Mouse (Mus musculus) kidney, postnatal 0 days (tissue): ENCODE measurements around the gene Gm4767. TPM values are rescaled to one million over a fixed set of nuclear protein-coding genes. Genes with fewer than 3 reads are reported as not detected.
"Not testable (repeated sequence)": the region's sequence is repeated elsewhere in the genome, so short reads cannot be mapped to it uniquely, and the experiment has no call there.

ENCODE experiments used
- ATAC-seq: fragments of 200-750 bp; cut with Nextera tagmentation; replicated peaks from 2 replicates; pipeline ENCODE4 v1.8.0; 2017; ENCODE audit warnings: low read depth, moderate number of reproducible peaks, moderate TSS enrichment, moderate library complexity; ENCODE audit not compliant: low FRiP score
- DNase-seq: peaks from one replicate; pipeline ENCODE4 v3.0.0-alpha.2; 2016; ENCODE audit warnings: low spot score
- H3K27ac ChIP-seq: fragments of 300-500 bp; sonication (generic); 2 replicates; pipeline ENCODE4 v1.5.1; 2014; ENCODE audit warnings: mild to moderate bottlenecking
- H3K27me3 ChIP-seq: fragments of 300-500 bp; sonication (generic); 2 replicates; pipeline ENCODE4 v1.6.1; 2014; ENCODE audit warnings: low read length, mixed read lengths; ENCODE audit not compliant: insufficient read depth
- H3K36me3 ChIP-seq: fragments of 300-500 bp; sonication (generic); 2 replicates; pipeline ENCODE4 v1.6.1; 2014; ENCODE audit warnings: low read length, mixed read lengths; ENCODE audit not compliant: insufficient read depth
- H3K4me1 ChIP-seq: fragments of 300-500 bp; sonication (generic); replicated peaks from 2 replicates; pipeline ENCODE4 v1.6.1; 2014; ENCODE audit warnings: antibody characterized with exemption, low read length, mixed read lengths; ENCODE audit not compliant: insufficient read depth
- H3K4me2 ChIP-seq: fragments of 300-500 bp; sonication (generic); 2 replicates; pipeline ENCODE4 v1.6.1; 2014; ENCODE audit warnings: mild to moderate bottlenecking, low read length, moderate library complexity, mixed read lengths
- H3K4me3 ChIP-seq: fragments of 300-500 bp; sonication (generic); replicated peaks from 2 replicates; pipeline ENCODE4 v1.5.1; 2014; ENCODE audit warnings: low read depth, low read length
- H3K9ac ChIP-seq: fragments of 300-500 bp; sonication (generic); 2 replicates; pipeline ENCODE4 v1.6.1; 2014; ENCODE audit warnings: low read depth, low read length
- H3K9me3 ChIP-seq: fragments of 300-500 bp; sonication (generic); replicated peaks from 2 replicates; pipeline ENCODE4 v1.6.1; 2016; ENCODE audit warnings: low read length, inconsistent platforms, mixed read lengths
- WGBS: fragments of 180-500 bp; shearing (Covaris S2); extraction: QIAGEN DNeasy Blood & Tissue Kit; methylation state at CpG from one replicate; pipeline ENCODE4 v1.1.7; 2014; 5-methylcytosine and 5-hydroxymethylcytosine counted together
- polyA plus RNA-seq: library from polyadenylated mRNA; unstranded; fragments of >200 nt; fragmentation: Nextera tagmentation; extraction: Ambion mirVana; gene quantifications from 2 replicates; pipeline ENCODE4 v1.2.1, GENCODE M21; 2015

Gm4767 gene
- polyA plus RNA-seq = 2.4 and 2.5 TPM in 2 replicates

DNA sequence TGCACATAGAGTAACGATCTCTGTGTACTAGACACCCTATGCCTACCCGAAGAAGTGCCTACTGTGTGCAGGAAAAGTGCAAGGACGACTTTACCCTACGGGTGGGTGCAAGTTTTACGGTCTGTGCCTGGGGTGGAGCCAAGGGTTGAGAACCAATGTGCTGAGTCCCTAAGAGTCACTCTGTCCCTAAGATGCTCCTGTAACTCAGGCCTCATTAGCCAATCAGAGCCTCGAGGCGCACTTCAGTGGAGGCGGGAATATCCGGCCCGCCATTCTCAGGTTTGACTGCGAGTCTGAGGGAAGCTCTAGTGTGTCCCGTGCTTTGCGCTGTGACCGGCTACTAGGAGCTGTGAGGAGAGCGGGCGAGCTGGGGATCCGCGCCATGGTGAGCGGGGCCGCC lies at the start of gene Gm4767:
Gene Gm4767 (plus strand): TSS at position 288 of the 400 bp plus-strand sequence.
- H3K4me2 ChIP-seq, H3K9me3 ChIP-seq, H3K27me3 ChIP-seq, H3K9ac ChIP-seq, DNase-seq, H3K36me3 ChIP-seq, H3K27ac ChIP-seq, H3K4me3 ChIP-seq, ATAC-seq, H3K4me1 ChIP-seq: not testable (repeated sequence)
- 24% methylated on average over 12 of the region's 20 CpGs for WGBS

DNA sequence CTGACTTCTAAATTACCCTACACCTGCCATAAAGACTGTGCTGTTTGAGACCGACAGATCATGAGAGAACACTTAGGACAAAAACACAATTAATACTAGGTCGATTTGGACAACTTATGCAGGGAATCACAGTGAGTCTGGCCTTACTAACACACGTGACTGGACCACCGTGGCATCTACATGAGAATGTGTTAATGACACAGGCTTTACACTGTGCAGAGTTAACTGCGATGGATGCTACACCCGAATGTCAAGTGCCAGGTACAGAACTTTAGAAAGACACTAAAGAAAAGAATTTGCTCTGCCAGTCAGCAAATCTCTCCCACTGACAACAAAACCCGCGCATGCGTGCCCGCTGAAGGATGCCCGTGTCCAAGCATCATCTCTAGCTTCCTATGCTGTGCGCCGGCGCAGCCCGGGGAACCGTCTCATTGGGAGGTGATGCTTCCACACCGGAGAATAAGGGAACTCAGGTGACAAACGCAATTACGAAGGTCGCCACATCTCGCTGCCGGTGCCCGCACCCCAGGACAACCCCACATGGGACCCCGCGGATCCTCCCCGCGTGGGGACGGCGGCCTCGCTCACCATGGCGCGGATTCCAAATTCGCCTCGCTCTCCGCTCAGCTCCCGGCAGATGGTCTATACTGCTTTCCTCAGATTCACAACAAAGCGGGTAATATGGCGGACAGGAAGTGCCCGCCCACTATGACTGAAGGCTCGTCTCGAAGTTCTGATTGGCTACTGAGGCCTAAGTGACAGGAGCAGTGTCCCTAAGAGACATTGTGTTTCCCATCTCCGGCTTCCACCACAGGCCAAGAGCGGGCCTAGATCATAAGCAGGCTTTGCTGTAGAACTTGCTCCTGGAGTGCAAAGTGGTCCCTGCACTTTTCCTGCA lies 41.2 kb upstream of the Gm4767 start, which contains the start of gene Gm3055:
Gene Gm3055 (minus strand): TSS at position 656 of the 898 bp plus-strand sequence.
- ATAC-seq = peak; percentile 95

DNA sequence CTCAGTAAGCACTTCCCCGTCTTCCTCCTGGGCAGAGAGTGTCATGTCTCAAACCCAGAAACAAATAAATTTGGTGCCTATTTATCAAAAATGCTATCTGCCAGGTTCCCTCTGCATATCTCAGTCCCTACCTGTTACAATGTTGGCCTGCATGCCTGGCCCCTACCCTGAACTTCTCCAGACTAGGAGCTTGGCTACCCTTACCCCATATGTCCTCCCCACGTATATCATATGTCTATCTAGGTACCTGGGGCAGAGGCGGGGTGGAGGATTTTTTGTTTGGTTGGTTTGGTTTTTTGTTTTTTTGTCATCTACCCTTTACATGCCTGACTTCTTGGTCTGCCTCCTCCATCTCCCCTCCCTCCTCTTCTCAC lies 40.6 kb upstream of the Gm4767 start:
- not testable (repeated sequence) for H3K9me3 ChIP-seq, H3K36me3 ChIP-seq, H3K4me1 ChIP-seq, DNase-seq, H3K9ac ChIP-seq, H3K4me2 ChIP-seq, H3K4me3 ChIP-seq, H3K27me3 ChIP-seq, H3K27ac ChIP-seq
- ATAC-seq = peak; percentile 13; the same call in 1 of the 2 replicates
- no CpG with 5 or more reads among the region's 3 CpGs for WGBS

More for the DNA sequence above, 41.2 kb upstream of the Gm4767 start, which contains the start of gene Gm3055:
- not testable (repeated sequence) for DNase-seq, H3K36me3 ChIP-seq, H3K27me3 ChIP-seq, H3K27ac ChIP-seq, H3K9ac ChIP-seq, H3K4me3 ChIP-seq, H3K4me1 ChIP-seq, H3K4me2 ChIP-seq, H3K9me3 ChIP-seq
- no CpG with 5 or more reads among the region's 43 CpGs for WGBS

DNA sequence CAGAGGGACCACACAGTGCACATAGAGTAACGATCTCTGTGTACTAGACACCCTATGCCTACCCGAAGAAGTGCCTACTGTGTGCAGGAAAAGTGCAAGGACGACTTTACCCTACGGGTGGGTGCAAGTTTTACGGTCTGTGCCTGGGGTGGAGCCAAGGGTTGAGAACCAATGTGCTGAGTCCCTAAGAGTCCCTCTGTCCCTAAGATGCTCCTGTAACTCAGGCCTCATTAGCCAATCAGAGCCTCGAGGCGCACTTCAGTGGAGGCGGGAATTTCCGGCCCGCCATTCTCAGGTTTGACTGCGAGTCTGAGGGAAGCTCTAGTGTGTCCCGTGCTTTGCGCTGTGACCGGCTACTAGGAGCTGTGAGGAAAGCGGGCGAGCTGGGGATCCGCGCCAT lies 34.2 kb downstream of the Gm4767 start:
- not testable (repeated sequence) for H3K4me3 ChIP-seq, DNase-seq, H3K4me2 ChIP-seq, H3K27ac ChIP-seq, H3K36me3 ChIP-seq, ATAC-seq, H3K4me1 ChIP-seq, H3K27me3 ChIP-seq, H3K9me3 ChIP-seq, H3K9ac ChIP-seq
- no CpG with 5 or more reads among the region's 18 CpGs for WGBS

DNA sequence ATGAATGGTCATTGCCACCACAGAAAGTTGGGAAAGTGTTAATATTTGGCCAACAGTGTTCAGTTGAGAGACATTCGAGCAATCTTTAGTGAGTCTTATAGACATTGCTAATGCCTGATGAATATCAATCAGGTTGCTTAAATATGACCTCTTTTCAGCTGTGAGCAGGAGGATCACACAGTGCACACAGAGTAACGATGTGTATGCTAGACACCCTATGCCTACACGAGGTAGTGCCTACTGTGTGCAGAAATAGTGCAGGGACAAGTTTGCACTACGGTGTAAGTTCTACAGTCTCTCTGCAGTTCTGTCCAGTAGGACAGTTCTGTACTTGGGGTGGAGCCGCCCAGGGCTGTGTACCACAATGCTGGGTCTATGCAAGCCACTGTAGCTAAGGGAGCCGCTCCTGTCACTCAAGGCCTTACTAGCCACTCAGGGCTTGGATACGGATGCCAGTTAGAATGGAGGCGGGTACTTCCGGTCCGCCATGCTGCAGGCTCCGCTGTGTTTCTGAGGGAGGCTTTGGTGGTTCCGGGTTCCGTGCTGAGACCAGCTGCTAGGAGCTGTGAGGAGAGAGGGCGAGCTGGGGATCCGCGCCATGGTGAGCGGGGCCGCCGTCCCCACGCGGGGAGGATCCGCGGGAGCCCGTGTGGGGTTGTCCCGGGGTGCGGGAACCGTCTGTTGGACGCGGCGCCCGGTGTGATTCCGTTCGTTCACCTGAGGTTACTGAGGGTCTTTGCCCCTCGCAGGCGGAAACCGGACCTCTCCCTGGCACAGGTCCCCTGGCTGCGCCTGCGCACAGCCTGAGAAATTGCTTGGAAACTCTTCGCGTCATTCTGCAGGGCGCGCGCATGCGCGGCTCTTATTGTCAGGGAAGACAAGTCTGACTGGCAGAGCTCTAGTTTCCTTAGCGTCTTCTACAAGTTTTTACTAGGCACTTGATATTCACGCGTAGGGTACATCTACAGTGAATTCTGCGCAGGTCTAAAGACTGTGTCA lies 51.7 kb downstream of the Gm4767 start, which contains the start of gene Gm32687:
Gene Gm32687 (plus strand): TSS at position 526 of the 999 bp plus-strand sequence.
- H3K4me2 ChIP-seq, H3K36me3 ChIP-seq, DNase-seq, H3K27me3 ChIP-seq, H3K9me3 ChIP-seq, H3K4me3 ChIP-seq, H3K27ac ChIP-seq, H3K4me1 ChIP-seq, H3K9ac ChIP-seq: not testable (repeated sequence)
- ATAC-seq = peak; percentile 100
- 35% methylated on average over 3 of the region's 49 CpGs for WGBS

Other genes with a start within 250 kb of the Gm4767 start
- 29.2 and 30.8 TPM in 2 replicates for gene Tle2, start 237.6 kb upstream of the Gm4767 start, polyA plus RNA-seq
- gene Tle6, start 211.1 kb upstream of the Gm4767 start, polyA plus RNA-seq = 7.3 and 9.4 TPM in 2 replicates
- gene BC025920, start 205.9 kb upstream of the Gm4767 start, polyA plus RNA-seq = 0.33 and 0.37 TPM in 2 replicates
- 27.0 and 27.5 TPM in 2 replicates for gene Sirt6, start 184.4 kb upstream of the Gm4767 start, polyA plus RNA-seq
- gene Ankrd24, start 183.6 kb upstream of the Gm4767 start, polyA plus RNA-seq = 10.2 and 10.7 TPM in 2 replicates
- 4.0 TPM in 2 replicates for gene Gm10778, start 163.1 kb upstream of the Gm4767 start, polyA plus RNA-seq
- 12.5 and 17.2 TPM in 2 replicates for gene Zfp433, start 107.4 kb upstream of the Gm4767 start, polyA plus RNA-seq
- gene Gm3055, start 41.0 kb upstream of the Gm4767 start, polyA plus RNA-seq = 7.3 and 7.4 TPM in 2 replicates
- 8.6 and 9.0 TPM in 2 replicates for gene Gm32687, start 51.7 kb downstream of the Gm4767 start, polyA plus RNA-seq
- gene Zfp781, start 118.3 kb downstream of the Gm4767 start, polyA plus RNA-seq = 3.0 TPM in 2 replicates
- gene Zfp873, start 235.9 kb downstream of the Gm4767 start, polyA plus RNA-seq = 9.1 TPM in 2 replicates